In genomic region chr2:28014778-28015177, GRCm38 (mm10) we compare ENCODE assay signal across 18 mouse cellular contexts.
DNase-seq lines count a peak whose midpoint lies in the region; ATAC-seq and TF ChIP-seq lines count a peak whose summit lies in the region.
"Had no signal": no experiment of that assay in that cellular context is flagged by ENCODE, and none has a peak within 500 bp of the region (broad histone marks: within the 10 kb centered on the region; RNA-seq: fewer than 3 reads in every experiment).

No protein-coding gene starts in this region.

- no peaks in the 10 kb centered on the region for H3K79me2 ChIP-seq in MEL (ENCODE audit: control insufficient read depth, insufficient read depth, low read length, poor library complexity)

- no peak overlapping the region for H3K4me2 ChIP-seq in liver, embryonic 11.5 days
- H3K4me2 ChIP-seq in liver, embryonic 14.5 days (ENCODE audit: low read depth), result no peak overlapping the region
- no peak overlapping the region for H3K4me2 ChIP-seq in forebrain, embryonic 12.5 days
- H3K4me2 ChIP-seq: embryonic facial prominence, embryonic 13.5 days; heart, embryonic 13.5 days had no signal

- no peak for TF ChIP-seq POLR2A in MEL (IDR thresholded peaks at IDR 0.05; ENCODE audit: control insufficient read depth in 1 of 2, insufficient read depth in 1 of 2, low read depth in 1 of 2, low read length in 2 of 2, poor library complexity in 1 of 2)

- H3K36me3 ChIP-seq in liver, embryonic 11.5 days (ENCODE audit: control insufficient read depth, insufficient read depth, low read length), result no peaks in the 10 kb centered on the region
- H3K36me3 ChIP-seq in MEL (ENCODE audit: control insufficient read depth in 1 of 2, insufficient read depth in 2 of 2, low read length in 2 of 2), result peaks cover 0 to 11% of the 10 kb centered on the region in 2 experiments; a peak in 2 of 4 replicates
- H3K36me3 ChIP-seq in liver, embryonic 14.5 days (replicated peaks; ENCODE audit: control insufficient read depth, insufficient read depth, low read depth), result no peaks in the 10 kb centered on the region
- H3K36me3 ChIP-seq in forebrain, embryonic 12.5 days (replicated peaks), result 0 out of 2 replicates have a peak, but pooled peaks cover 8% of the 10 kb centered on the region

- no peak for TF ChIP-seq RAD21 in MEL (IDR thresholded peaks at IDR 0.05; ENCODE audit: low read depth, low read length)

- no peak overlapping the region for H3K4me3 ChIP-seq in liver, embryonic 11.5 days (ENCODE audit: low read depth, low read length)
- H3K4me3 ChIP-seq in MEL (ENCODE audit: control insufficient read depth in 1 of 2, insufficient read depth in 1 of 2, low read depth in 2 of 2, low read length in 2 of 2), result no peak overlapping the region
- H3K4me3 ChIP-seq in liver, embryonic 14.5 days (ENCODE audit: insufficient read depth in 1 of 2, low read depth in 2 of 2, low read length in 2 of 2), result no peak overlapping the region
- no peak overlapping the region for H3K4me3 ChIP-seq in forebrain, embryonic 12.5 days (replicated peaks)
- H3K4me3 ChIP-seq: embryonic facial prominence, embryonic 13.5 days; heart, embryonic 13.5 days had no signal

- H3K9me3 ChIP-seq in liver, embryonic 11.5 days (ENCODE audit: control insufficient read depth, low read length), result no peaks in the 10 kb centered on the region
- no peaks in the 10 kb centered on the region for H3K9me3 ChIP-seq in MEL (replicated peaks; ENCODE audit: insufficient read depth, low read length)
- no peaks in the 10 kb centered on the region for H3K9me3 ChIP-seq in liver, embryonic 14.5 days (ENCODE audit: control insufficient read depth, low read length)
- no peaks in the 10 kb centered on the region for H3K9me3 ChIP-seq in forebrain, embryonic 12.5 days
- H3K9me3 ChIP-seq: embryonic facial prominence, embryonic 13.5 days; heart, embryonic 13.5 days had no signal

- H3K4me1 ChIP-seq in liver, embryonic 11.5 days (replicated peaks; ENCODE audit: control insufficient read depth, insufficient read depth, low read length), result peaks cover 12% of the 10 kb centered on the region
- peaks cover 5 to 18% of the 10 kb centered on the region in 2 experiments; a peak in 3 of 4 replicates for H3K4me1 ChIP-seq in MEL (ENCODE audit: control insufficient read depth in 1 of 2, insufficient read depth in 2 of 2, low read length in 2 of 2)
- H3K4me1 ChIP-seq in liver, embryonic 14.5 days (replicated peaks; ENCODE audit: control insufficient read depth in 2 of 2, insufficient read depth in 2 of 2, low read length in 1 of 2), result peaks cover 11 to 23% of the 10 kb centered on the region in 2 experiments
- no peaks in the 10 kb centered on the region for H3K4me1 ChIP-seq in forebrain, embryonic 12.5 days
- H3K4me1 ChIP-seq: embryonic facial prominence, embryonic 13.5 days; heart, embryonic 13.5 days had no signal

- WGBS in liver, embryonic 11.5 days, result 58% methylated on average over 3 of the region's 3 CpGs
- WGBS in liver, embryonic 14.5 days (ENCODE audit: insufficient replicate concordance), result 25% methylated on average over 3 of the region's 3 CpGs
- WGBS in forebrain, embryonic 12.5 days, result 93% methylated on average over 3 of the region's 3 CpGs

- no peaks in the 10 kb centered on the region for H3K27me3 ChIP-seq in liver, embryonic 11.5 days (replicated peaks; ENCODE audit: control insufficient read depth, insufficient read depth, low read length)
- H3K27me3 ChIP-seq in MEL (ENCODE audit: control insufficient read depth in 1 of 2, insufficient read depth in 2 of 2, low read length in 2 of 2), result no peaks in the 10 kb centered on the region
- H3K27me3 ChIP-seq in liver, embryonic 14.5 days (ENCODE audit: control insufficient read depth, insufficient read depth, low read length), result no peaks in the 10 kb centered on the region
- H3K27me3 ChIP-seq in forebrain, embryonic 12.5 days, result no peaks in the 10 kb centered on the region
- H3K27me3 ChIP-seq: embryonic facial prominence, embryonic 13.5 days; heart, embryonic 13.5 days had no signal

- no peak for TF ChIP-seq CTCF in MEL (IDR thresholded peaks at IDR 0.05 in 2 of 3, conservative IDR thresholded peaks at IDR 0.05 in 1 of 3; ENCODE audit: control insufficient read depth in 1 of 3, insufficient read depth in 1 of 3, low read depth in 2 of 3, low read length in 3 of 3, poor library complexity in 1 of 3, severe bottlenecking in 1 of 3)
- no peak for TF ChIP-seq CTCF in liver, embryonic 14.5 days (IDR thresholded peaks at IDR 0.05; ENCODE audit: low read depth)

- H3K9ac ChIP-seq in liver, embryonic 11.5 days (ENCODE audit: low read depth, low read length), result no peak overlapping the region
- no peak overlapping the region for H3K9ac ChIP-seq in MEL (ENCODE audit: control insufficient read depth, low read depth, low read length, poor library complexity, severe bottlenecking)
- H3K9ac ChIP-seq in liver, embryonic 14.5 days (replicated peaks), result no peak overlapping the region
- H3K9ac ChIP-seq in forebrain, embryonic 12.5 days, result no peak overlapping the region
- H3K9ac ChIP-seq: embryonic facial prominence, embryonic 13.5 days; heart, embryonic 13.5 days had no signal

- no peak for DNase-seq in liver, embryonic 11.5 days (ENCODE audit: low spot score)
- DNase-seq in liver, result no peak
- DNase-seq in MEL (ENCODE audit: low read depth, low spot score), result no peak
- DNase-seq in liver, embryonic 14.5 days (ENCODE audit: low read depth in 3 of 3, low spot score in 3 of 3), result peak in 1 of 3 experiments; percentile 27
- DNase-seq: adrenal gland, adult 2 months; adrenal gland, postnatal 25 days; cerebellum, adult 18-20 months; cerebellum, adult 9-11 months; cerebellum, postnatal 36 days; gastrocnemius, postnatal 36 days; heart, adult 11 months; heart, postnatal 36 days had no signal

- peak overlapping the region; percentile 34; the same call in 1 of the 2 replicates for H3K27ac ChIP-seq in liver, embryonic 11.5 days (ENCODE audit: low read depth, low read length)
- no peak overlapping the region for H3K27ac ChIP-seq in MEL (ENCODE audit: control insufficient read depth, low read depth, low read length)
- H3K27ac ChIP-seq in liver, embryonic 14.5 days, result peak overlapping the region; percentile 3
- H3K27ac ChIP-seq in forebrain, embryonic 12.5 days, result no peak overlapping the region
- H3K27ac ChIP-seq: embryonic facial prominence, embryonic 13.5 days; heart, embryonic 13.5 days had no signal

- peak; percentile 57 to 70 for TF ChIP-seq EP300 in MEL (IDR thresholded peaks at IDR 0.05; ENCODE audit: low read depth in 1 of 2, low read length in 2 of 2)
- no peak; the same call in 1 of the 2 replicates for TF ChIP-seq EP300 in liver, embryonic 14.5 days (IDR thresholded peaks at IDR 0.05; ENCODE audit: low read depth)

- peak; percentile 71 for ATAC-seq in liver, embryonic 11.5 days (replicated peaks; ENCODE audit: low FRiP score)
- ATAC-seq in liver, embryonic 14.5 days (ENCODE audit: insufficient read depth), result peak; percentile 61; the same call in 1 of the 2 replicates
- peak; percentile 40 for ATAC-seq in megakaryocyte-erythroid progenitor cell, adult 5-6 weeks (replicated peaks; ENCODE audit: low FRiP score, low TSS enrichment, poor library complexity, severe bottlenecking)
- ATAC-seq in forebrain, embryonic 12.5 days (ENCODE audit: low FRiP score), result no peak
- no peak for ATAC-seq in frontal cortex, adult (ENCODE audit: low TSS enrichment)
- ATAC-seq: forebrain, embryonic 14.5 days had no signal

TF ChIP-seq in MEL, 35 proteins besides CTCF, POLR2A, EP300 and RAD21 (continues in another document):
- no peak for TF ChIP-seq E2F4 (IDR thresholded peaks at IDR 0.05; ENCODE audit: borderline replicate concordance, low read depth, low read length)
- TF ChIP-seq GATA1 (IDR thresholded peaks at IDR 0.05; ENCODE audit: low read depth, low read length), result peak; percentile 66
- no peak for TF ChIP-seq GABPA (IDR thresholded peaks at IDR 0.05; ENCODE audit: low read depth, low read length)
- TF ChIP-seq TAL1 (IDR thresholded peaks at IDR 0.05; ENCODE audit: low read length), result no peak
- TF ChIP-seq ZC3H11A (IDR thresholded peaks at IDR 0.05; ENCODE audit: low read depth, low read length), result no peak
- peak; percentile 75 for TF ChIP-seq MAX (IDR thresholded peaks at IDR 0.05; ENCODE audit: low read length)
- TF ChIP-seq MYC (IDR thresholded peaks at IDR 0.05; ENCODE audit: low read depth, low read length), result peak; percentile 69; the same call in 1 of the 2 replicates
- TF ChIP-seq ETS1 (IDR thresholded peaks at IDR 0.05; ENCODE audit: low read depth, low read length), result peak; percentile 34; the same call in 1 of the 2 replicates
- no peak for TF ChIP-seq POLR2AphosphoS2 (IDR thresholded peaks at IDR 0.05; ENCODE audit: low read length)
- TF ChIP-seq USF2 (IDR thresholded peaks at IDR 0.05; ENCODE audit: borderline replicate concordance in 1 of 2, insufficient read depth in 1 of 2, low read depth in 1 of 2, low read length in 2 of 2), result no peak
- peak; percentile 70 for TF ChIP-seq TCF12 (IDR thresholded peaks at IDR 0.05; ENCODE audit: low read depth, low read length)
- TF ChIP-seq CHD1 (IDR thresholded peaks at IDR 0.05; ENCODE audit: low read depth, low read length), result no peak
- TF ChIP-seq USF1 (IDR thresholded peaks at IDR 0.05; ENCODE audit: low read depth, low read length), result peak; percentile 38; the same call in 1 of the 2 replicates
- no peak for TF ChIP-seq NELFE (IDR thresholded peaks at IDR 0.05; ENCODE audit: low read depth, low read length)
- TF ChIP-seq ZMIZ1 (IDR thresholded peaks at IDR 0.05; ENCODE audit: low read depth, low read length), result no peak
- TF ChIP-seq JUND (IDR thresholded peaks at IDR 0.05; ENCODE audit: low read depth, low read length), result no peak
- peak; percentile 41; the same call in 1 of the 2 replicates for TF ChIP-seq SIN3A (IDR thresholded peaks at IDR 0.05; ENCODE audit: low read length)
- TF ChIP-seq CHD2 (IDR thresholded peaks at IDR 0.05; ENCODE audit: low read length), result no peak
- TF ChIP-seq POLR2AphosphoS5 (IDR thresholded peaks at IDR 0.05; ENCODE audit: borderline replicate concordance, low read depth, low read length), result no peak
- TF ChIP-seq MEF2A (IDR thresholded peaks at IDR 0.05; ENCODE audit: extremely low read depth, insufficient replicate concordance, low read depth, low read length, poor library complexity, severe bottlenecking), result no peak
- no peak for TF ChIP-seq UBTF (IDR thresholded peaks at IDR 0.05; ENCODE audit: borderline replicate concordance, insufficient read depth, low read depth, low read length)
- TF ChIP-seq BHLHE40 (IDR thresholded peaks at IDR 0.05; ENCODE audit: borderline replicate concordance, low read depth, low read length), result peak; percentile 61; the same call in 1 of the 2 replicates
- no peak for TF ChIP-seq SMC3 (IDR thresholded peaks at IDR 0.05; ENCODE audit: low read depth, low read length)
- no peak for TF ChIP-seq ZNF384 (IDR thresholded peaks at IDR 0.05; ENCODE audit: low read depth, low read length)
- TF ChIP-seq NRF1 (IDR thresholded peaks at IDR 0.05; ENCODE audit: insufficient read depth, low read depth, low read length, poor library complexity, severe bottlenecking), result no peak
- TF ChIP-seq RCOR1 (IDR thresholded peaks at IDR 0.05; ENCODE audit: low read depth, low read length), result peak; percentile 38; the same call in 1 of the 2 replicates

Comparison
In these comparisons a context has a peak if more than half of its experiments do, and no peak if none do; other contexts are left out.
1. ATAC-seq: peak in liver, embryonic 11.5 days (single experiment), liver, embryonic 14.5 days (single experiment) and megakaryocyte-erythroid progenitor cell, adult 5-6 weeks (single experiment); none in forebrain, embryonic 12.5 days (single experiment) and frontal cortex, adult (single experiment).
2. H3K27ac ChIP-seq: peak in liver, embryonic 11.5 days (single experiment) and liver, embryonic 14.5 days (single experiment); none in MEL (single experiment) and forebrain, embryonic 12.5 days (single experiment).